Mouse (Mus musculus): ENCODE data around the gene Arfip2. TPM values are rescaled to one million over a fixed set of nuclear protein-coding genes. Genes with fewer than 3 reads are reported as not detected.

The Arfip2 gene
- total RNA-seq (2021) = 10 to 100 TPM; 32.6 to 32.9 TPM

- DNase-seq = peak; percentile 97
These were observed at the start of gene Arfip2, which contains the start of gene Gm45799 for GRCm38 (mm10) chr7:105640233-105640893. TSS of gene Arfip2 (minus strand) at chr7:105640416. TSS of gene Gm45799 (plus strand) at chr7:105640552.

- no peak for DNase-seq
These were observed 45.5 kb upstream of the Arfip2 start for GRCm38 (mm10) chr7:105685541-105686197.

- peak; percentile 78 for DNase-seq
These were observed 10.6 kb upstream of the Arfip2 start, which contains the start of gene Dnhd1 for GRCm38 (mm10) chr7:105650639-105651435. TSS of gene Dnhd1 (plus strand) at chr7:105650827.

GRCm38 (mm10) chr7:105641936-105642335 lies 1.7 kb upstream of the Arfip2 start:
- no peak for DNase-seq

- peak; percentile 40 for DNase-seq
These were observed 659 bp upstream of the Arfip2 start for GRCm38 (mm10) chr7:105640894-105641255.

- DNase-seq = no peak
These were observed 460 bp downstream of the Arfip2 start, which contains the start of gene Timm10b for GRCm38 (mm10) chr7:105639756-105640155. TSS of gene Timm10b (plus strand) at chr7:105640056.

GRCm38 (mm10) chr7:105639304-105639703 lies 912 bp downstream of the Arfip2 start:
- peak; percentile 62 for DNase-seq

- DNase-seq = no peak
These were observed 1.4 kb downstream of the Arfip2 start for GRCm38 (mm10) chr7:105638776-105639175.

GRCm38 (mm10) chr7:105635726-105636125 lies 4.5 kb downstream of the Arfip2 start:
- no peak for DNase-seq

GRCm38 (mm10) chr7:105634272-105634920 lies 5.8 kb downstream of the Arfip2 start:
- no peak for DNase-seq

GRCm38 (mm10) chr7:105633801-105634135 lies 6.4 kb downstream of the Arfip2 start:
- no peak for DNase-seq

- DNase-seq = peak; percentile 95
These were observed 7.0 kb downstream of the Arfip2 start, which contains the start of gene Trim3 for GRCm38 (mm10) chr7:105633127-105633800. TSS of gene Trim3 (minus strand) at chr7:105633571.

GRCm38 (mm10) chr7:105632551-105632972 lies 7.7 kb downstream of the Arfip2 start:
- DNase-seq = no peak

GRCm38 (mm10) chr7:105628633-105629032 lies 11.6 kb downstream of the Arfip2 start:
- DNase-seq = peak; percentile 83

- no peak for DNase-seq
These were observed 14.8 kb downstream of the Arfip2 start for GRCm38 (mm10) chr7:105625397-105625796.

- DNase-seq = no peak
These were observed 18.4 kb downstream of the Arfip2 start for GRCm38 (mm10) chr7:105621646-105622292.

- DNase-seq = no peak
These were observed 19.2 kb downstream of the Arfip2 start for GRCm38 (mm10) chr7:105621053-105621452.

GRCm38 (mm10) chr7:105619701-105620100 lies 20.5 kb downstream of the Arfip2 start:
- no peak for DNase-seq

GRCm38 (mm10) chr7:105617810-105618209 lies 22.4 kb downstream of the Arfip2 start:
- DNase-seq = no peak

GRCm38 (mm10) chr7:105616561-105616960 lies 23.7 kb downstream of the Arfip2 start:
- no peak for DNase-seq

GRCm38 (mm10) chr7:105615720-105616119 lies 24.5 kb downstream of the Arfip2 start:
- no peak for DNase-seq

Data from heart, postnatal 4 days (tissue).